Mouse (Mus musculus) urinary bladder, postnatal 14 days (tissue): ENCODE results near the gene Phactr1.

Experiments used
- DNase-seq: peaks from one replicate; pipeline ENCODE4 v3.0.0; 2021; ENCODE audit warnings: low spot score

The Phactr1 gene

DNA sequence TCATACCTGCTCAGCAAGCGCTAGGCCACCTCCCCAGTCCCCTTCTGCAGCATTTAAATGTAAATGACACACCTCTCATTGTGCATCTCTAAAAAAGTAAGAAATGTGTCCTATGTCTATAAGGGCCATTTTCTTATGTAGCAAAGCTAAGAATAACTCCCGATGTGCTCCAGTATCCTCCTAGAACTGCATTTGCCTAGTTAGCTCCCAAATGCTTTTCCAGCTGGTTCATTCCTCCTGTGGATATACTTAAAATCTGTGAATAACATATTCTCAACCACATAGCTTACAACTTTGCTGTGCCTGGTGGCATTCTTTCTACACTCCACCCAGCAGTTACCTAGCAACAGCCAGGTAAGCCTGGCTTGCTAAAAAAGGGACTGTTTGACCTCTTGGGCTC is 349.8 kb downstream of the Phactr1 start:
- no peak for DNase-seq

DNA sequence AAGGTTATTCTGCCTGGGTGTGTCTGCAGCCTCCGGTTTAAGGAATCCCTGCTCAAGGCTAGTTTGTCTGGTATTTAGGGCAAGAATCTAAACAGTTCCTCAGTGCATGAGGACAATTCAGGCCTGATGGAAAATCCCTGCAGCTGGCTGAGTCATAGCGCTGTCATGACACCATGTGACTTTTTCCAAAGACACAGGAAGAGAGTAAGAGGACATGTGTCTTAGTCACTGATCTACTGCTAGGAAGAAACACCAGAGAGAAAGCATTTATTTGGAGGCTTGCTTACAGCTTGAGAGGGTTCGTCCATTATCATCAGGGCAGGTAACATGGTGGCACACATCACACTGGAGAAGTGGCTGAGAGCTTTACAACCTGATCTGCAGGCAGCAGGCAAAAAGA is 352.0 kb downstream of the Phactr1 start:
- no peak for DNase-seq

DNA sequence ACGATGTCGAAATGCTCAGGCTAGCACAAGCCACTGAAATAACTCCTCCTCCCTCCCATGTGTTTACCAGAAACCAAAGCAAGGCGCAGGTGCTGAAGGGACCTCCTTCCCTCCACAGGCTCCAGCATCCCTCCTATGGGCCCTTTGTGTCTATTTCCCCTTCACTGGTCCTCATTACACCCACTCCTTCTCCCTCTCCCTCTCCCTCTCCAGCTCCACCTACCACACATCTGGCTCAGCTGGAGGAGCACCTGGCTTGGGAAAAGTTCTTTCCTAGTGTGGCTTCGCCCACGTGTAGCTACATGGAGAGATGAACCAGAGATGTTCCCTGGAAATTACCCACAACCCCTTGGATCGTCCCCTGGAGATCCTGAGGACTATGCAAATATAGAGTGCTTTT is 356.1 kb downstream of the Phactr1 start:
- no peak for DNase-seq

DNA sequence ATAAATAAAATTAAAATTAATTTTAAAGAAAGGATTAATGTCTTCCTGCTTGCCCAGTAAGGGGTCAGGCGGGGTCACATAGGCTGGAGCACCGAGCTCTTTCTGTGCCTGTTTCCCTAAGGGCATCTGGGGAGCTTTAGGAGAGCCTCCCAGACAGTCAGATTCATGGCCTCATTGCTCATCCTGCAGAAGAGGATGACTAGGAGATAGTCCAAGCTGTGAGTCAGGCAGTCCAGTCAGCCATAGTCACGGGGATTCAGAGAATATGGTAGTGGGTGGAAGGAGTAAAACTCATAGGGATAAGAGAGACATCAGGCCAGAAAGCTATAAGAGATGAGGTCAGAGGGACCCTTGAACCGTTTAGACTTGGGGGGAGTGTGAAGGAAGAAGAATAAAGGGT is 362.3 kb downstream of the Phactr1 start:
- DNase-seq, result no peak

DNA sequence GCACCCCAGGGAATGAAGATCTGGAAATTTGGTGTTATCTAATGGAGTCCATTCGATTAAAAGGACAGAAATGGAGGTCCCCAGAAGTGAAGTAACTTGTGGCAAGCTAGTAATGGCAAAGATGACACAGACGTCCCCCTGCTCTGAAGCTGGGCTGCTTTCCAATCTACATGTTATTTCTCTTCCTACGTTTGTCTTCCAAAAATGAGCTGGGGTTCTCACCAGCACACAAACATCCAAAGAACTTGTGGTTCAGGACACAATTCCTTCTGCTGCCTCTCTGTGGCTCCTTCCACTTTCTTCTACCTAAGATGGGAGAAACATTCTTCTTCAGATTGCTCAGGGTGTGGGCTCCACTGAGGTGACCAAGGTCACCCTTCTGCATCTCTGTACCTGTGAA is 368.1 kb downstream of the Phactr1 start:
- no peak for DNase-seq

DNA sequence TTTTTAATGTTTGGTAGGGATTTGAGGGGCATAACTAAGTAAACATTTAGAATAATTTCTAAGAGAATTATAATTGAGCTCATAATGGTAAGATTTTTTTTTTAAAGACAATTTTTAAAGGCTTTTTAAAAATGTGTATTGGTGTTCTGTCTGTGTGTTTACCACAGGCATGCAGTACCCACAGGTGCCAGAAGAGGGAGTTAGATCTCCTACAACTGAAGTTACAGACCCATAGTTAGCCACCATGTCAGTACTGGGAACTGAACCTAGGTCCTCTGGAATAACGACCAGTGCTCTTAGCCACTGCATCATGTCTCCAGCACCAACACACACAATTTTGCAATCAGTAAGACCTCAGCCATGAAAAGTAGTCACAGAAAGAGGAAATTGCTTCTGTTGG is 372.8 kb downstream of the Phactr1 start:
- no peak for DNase-seq

DNA sequence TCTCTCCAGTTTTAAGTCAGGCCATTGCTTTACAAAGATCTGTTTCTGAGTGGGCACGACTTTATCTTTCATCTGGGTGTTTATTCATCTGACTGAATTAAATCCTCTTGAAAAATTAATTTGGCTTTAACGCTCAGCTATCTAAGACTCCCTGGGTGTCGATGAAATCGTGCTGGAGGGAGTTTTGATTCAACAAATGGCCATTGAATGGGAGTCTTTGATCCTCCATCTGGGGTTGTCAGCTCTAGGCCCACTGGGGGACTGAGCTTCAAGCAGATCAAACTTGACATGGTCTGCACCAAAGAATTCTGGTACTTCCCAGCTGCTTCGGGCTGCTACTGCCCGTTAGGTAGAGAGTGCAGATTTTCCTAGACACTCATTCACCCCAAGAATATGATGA is 374.7 kb downstream of the Phactr1 start:
- no peak for DNase-seq

DNA sequence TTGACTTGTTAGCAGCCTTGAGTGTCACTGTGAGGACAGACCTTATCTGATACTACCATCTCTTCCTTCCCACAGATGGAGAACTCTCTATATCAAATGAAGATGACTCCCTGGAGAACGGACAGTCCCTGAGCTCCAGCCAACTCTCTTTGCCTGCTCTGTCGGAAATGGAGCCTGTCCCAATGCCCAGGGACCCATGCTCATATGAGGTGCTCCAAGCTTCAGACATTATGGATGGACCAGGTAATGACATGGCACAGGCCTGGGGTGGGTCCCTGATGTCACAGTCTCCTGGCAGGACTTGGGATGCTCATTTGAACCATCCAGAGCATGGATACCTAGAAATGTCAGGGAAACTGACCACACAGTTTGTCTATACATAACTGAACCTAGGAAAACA is 376.7 kb downstream of the Phactr1 start:
- no peak for DNase-seq

DNA sequence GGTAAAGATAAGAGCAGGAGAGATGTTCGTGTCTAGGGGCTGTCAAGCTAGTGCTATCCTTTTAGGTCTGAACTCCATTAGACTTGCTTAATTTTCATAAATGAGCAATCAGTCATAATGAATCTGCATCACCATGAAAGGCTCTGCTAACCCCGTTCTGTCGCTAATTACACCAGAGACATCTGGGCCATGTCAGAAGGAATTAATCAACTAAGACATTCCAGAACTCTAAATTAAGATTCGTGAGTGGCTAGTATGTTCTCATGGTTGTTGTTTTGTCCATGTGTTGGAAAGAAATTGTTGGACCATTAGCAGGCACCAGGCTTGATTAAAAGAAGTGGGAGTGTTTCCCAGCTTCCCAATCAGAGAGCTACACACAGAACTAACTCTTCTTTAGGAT is 382.9 kb downstream of the Phactr1 start:
- no peak for DNase-seq

DNA sequence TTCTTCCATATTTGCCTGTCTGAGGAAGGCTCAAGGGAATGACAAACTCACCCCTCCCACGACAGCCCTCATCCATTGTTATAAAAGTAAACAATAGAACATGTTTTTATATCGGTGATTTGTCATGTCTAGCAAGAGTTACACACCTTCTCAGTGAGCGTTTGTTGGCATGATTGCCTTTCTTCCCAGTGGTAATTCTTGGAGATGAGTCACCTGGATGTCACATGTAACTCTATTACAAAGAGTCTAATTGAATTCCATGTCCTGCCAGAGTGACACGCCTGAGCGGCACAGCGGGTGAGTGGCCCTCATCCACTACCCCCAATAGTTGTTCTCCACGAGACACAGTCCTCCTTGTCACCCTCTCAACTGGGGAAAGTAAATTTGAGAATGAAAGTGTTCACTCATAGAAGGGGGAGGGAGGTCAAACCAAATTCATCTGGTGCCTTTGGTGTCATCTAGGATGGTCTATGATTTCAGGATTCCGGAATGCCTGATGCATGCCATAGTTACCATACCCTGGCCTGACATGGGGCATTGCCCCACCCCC is 388.4 kb downstream of the Phactr1 start:
- no peak for DNase-seq

DNA sequence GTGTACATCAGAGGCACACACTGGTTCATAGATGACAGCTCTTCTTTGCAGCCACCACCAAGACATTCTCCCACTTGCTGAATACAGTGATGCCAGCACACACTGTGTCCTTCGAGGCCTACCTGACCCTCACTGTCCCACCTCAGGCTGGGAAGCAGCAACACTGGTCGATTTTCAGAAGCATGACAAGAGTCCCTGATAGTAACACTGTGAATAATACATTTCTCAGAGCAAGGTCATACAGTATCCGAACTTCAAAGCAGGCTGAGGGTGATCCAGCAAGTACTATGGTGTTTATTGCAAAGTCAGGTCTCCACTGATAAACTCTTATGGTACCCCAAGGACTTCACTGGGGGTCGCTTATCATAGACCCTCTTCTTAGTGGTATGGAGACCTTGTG is 390.1 kb downstream of the Phactr1 start:
- no peak for DNase-seq

DNA sequence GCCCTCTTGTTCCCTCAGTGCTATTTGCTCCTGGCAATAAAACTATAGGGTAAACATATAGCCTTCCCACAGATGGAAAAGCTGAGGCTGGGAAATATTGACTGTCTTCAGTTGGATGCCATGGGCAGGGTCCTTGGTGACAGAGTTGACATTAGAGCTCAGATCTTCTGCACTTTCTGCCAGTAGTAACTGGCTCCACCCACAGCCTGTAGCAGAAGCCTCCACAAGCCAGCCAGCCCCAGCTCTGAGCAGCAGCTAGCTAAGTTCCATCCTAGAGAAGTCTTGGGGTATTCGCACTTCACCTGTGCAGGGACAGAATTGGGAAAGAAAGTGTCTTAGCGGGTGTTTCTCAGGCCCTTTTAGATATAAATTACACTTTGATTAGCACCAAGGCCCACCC is 390.5 kb downstream of the Phactr1 start:
- DNase-seq, result no peak

DNA sequence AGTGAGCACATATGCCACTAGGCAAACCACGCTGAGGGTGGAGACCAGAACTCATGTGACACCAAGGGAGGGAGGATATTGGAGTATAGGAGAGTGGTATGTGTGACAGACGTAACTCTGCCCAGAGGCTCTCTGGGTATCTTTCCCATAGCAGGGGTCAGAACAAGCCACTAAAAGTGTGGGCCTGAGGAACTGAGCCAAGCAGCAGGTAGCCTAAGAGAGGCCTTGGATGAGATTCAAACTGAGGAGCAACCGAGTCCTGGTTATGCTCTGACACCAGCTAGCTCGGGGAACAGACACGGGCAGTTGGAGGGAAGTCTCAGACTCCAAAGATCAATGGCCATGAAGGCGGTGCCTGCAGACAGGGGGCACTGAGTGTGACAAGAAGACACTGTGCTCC is 395.0 kb downstream of the Phactr1 start:
- DNase-seq, result no peak

DNA sequence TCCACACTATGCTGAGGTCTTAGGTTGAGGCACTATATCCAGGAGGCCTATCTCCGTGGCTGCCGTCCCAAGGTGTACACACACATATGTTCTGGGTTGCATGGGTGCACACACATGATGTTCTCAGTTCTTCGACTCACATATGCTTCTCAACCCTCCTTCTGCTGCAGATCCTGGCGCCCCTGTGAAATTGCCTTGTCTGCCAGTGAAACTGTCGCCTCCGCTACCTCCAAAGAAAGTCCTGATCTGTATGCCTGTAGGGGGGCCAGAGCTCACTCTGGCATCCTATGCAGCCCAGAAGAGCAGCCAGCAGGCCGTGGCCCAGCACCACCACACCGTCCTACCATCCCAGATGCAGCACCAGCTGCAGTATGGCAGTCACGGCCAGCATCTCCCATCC is 397.1 kb downstream of the Phactr1 start:
- no peak for DNase-seq

DNA sequence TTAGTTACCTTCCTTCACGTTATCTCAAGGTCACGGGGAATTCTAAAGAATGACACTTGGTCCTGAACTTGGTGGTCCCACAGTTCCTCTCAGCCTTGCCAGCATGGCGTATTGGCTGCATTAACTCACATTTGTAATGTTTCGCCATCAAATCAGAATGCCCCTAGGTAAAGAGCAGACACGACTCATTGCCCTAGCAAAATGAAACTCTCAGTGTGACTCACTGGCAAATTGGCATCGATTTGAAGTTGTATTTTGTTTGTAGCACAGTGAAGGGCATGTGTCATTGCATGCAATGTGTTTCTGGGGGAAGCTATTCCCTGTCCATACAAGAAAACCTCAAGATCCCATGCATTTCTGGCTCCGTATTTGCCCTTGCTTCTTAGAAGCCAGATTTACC is 404.8 kb downstream of the Phactr1 start:
- no peak for DNase-seq

DNA sequence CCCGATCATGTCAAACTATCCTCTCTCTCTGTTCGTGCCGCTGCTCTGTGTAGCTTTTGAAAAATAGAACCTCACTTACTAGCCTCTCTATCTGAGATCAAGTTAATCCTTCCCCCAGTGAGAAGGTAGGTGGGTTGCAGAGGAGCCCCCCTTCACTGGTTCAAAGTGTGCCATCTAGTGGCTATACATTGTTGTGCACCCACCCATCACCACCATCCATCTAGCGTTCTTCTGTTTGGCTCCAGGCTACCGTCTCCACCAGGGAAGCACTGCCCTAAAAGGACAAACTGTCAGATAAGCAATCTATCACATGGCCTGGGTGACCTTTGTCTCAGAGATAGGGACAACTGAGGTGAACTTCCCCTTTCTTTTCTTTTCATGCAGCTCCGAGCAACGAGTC is 413.9 kb downstream of the Phactr1 start:
- DNase-seq, result peak; percentile 24

DNA sequence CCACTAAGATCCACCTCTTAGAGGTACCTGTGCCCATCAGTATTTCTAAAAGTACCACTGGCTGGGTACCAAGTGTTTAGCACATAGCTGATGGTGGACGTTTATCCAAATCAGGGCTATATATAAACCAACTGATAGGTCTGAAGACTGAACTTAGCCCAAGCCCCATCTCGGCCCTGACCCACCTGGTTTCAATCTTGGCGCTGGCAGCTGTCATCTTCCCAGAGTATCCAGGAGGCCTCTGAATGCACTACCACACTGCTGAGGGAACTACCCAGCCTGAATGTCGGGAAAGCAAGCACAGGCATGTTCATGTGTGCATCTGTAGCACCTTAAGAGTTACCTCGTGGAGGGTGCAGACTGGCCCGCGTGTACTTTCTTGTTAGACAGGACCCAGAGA is 422.5 kb downstream of the Phactr1 start:
- no peak for DNase-seq

DNA sequence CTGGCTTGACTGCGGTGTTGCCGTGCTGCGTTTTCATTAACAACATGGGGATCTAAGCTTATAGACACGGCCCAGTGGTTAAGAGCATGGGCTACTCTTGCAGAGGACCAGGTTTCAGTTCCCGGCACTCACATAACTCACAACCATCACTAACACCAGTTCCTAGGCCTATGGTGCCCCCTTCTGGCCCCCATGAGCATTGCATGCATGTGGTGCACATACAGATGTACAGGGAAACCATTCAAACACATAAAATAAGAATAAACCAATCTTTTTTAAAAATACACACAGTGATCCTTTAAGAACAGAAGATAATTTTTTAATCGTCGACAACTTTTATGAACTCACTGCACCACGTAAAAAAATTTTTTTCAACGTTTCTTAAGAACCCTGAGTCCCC is 424.1 kb downstream of the Phactr1 start:
- no peak for DNase-seq

DNA sequence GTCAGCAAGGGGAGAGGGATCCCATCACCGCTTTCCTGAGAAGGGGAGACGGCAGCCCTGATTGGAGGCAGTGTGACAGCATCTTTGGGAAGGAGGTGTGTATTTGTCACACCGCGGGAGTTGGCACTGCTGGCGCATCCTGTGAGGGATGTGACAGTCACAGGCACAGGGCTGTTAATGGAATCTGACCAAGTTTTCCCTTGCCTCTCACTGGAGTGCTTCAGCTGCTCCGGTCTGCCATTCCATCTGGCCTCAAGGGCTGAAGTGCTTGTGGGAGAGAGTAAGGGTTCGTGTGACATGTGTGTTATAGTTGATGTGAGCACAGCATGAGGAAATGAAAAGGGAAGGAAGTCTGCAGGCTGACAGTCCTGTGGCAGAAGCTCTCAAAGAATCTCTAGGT is 431.9 kb downstream of the Phactr1 start:
- no peak for DNase-seq

DNA sequence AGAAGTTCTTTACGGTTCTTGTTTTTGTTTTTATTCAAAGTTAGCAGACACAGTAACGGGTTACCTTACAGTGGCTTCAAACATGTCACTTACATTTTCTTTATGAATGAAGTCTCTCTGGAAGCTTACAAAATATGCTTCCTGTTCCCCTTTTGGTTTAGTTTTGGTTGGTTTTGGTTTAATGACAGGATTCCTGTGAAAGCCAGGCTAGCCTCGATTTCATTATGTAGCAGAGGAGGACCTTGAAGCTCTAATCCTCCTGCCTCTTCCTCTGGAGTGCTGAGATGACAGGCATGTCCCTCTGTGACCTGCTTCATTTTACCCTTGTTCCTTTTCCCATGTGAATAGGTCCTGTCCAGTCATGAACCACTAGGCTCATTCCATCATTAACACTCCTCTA is 432.3 kb downstream of the Phactr1 start:
- no peak for DNase-seq

DNA sequence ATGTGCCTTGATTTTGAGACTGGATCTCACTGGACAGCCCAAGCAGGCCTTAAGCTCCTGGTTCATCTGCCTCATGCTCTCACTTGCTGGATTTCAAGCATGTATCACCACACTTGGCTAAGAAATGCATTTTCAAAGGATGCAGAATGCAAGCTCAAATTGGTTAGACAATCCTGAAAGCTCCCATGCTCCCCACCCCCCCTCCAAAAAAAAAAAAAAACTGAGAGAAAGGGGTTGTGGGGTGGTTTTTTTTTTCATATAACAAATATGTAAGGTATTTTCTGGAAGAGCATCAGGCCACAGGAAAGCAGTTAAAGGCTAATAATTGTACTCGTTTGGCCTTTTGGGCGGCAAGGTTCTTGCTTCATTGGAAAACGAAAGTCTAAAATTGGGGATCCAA is 432.7 kb downstream of the Phactr1 start:
- no peak for DNase-seq

DNA sequence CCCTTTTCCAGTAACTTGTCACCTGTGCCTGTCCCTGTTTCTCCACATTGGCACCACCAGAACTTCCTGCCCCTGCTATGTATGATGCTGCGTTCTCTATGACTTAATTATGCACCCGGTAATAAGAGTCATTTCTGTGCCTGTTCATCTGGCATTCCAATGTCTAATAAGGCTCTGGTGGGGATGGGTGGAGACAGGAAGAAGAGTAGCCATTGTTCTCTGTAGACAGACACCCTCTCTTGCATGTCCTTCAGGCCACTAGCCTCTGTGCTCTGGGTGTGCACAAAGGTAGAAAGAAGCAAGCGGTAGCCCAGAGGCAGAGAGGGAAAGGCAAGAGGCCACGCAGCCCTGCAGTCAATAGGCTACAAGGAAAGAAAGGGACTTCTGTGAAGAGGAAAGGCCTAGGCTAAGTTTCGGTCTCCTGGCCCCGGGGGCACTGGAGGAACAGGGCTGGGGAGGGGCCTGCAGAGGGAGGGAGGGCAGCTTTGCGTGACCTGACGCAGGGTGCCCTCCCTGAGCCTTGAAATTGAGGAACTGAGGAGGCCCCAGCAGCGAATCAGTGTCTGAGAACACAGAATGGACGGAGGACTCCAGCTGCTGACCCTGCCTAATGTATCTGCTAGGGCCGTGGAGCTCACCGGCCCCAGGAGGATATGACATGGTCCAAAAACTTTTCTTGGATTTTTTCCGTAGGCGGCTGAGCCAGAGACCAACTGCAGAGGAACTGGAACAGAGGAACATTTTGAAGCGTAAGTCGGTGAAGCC is 442.1 kb downstream of the Phactr1 start:
- no peak for DNase-seq

DNA sequence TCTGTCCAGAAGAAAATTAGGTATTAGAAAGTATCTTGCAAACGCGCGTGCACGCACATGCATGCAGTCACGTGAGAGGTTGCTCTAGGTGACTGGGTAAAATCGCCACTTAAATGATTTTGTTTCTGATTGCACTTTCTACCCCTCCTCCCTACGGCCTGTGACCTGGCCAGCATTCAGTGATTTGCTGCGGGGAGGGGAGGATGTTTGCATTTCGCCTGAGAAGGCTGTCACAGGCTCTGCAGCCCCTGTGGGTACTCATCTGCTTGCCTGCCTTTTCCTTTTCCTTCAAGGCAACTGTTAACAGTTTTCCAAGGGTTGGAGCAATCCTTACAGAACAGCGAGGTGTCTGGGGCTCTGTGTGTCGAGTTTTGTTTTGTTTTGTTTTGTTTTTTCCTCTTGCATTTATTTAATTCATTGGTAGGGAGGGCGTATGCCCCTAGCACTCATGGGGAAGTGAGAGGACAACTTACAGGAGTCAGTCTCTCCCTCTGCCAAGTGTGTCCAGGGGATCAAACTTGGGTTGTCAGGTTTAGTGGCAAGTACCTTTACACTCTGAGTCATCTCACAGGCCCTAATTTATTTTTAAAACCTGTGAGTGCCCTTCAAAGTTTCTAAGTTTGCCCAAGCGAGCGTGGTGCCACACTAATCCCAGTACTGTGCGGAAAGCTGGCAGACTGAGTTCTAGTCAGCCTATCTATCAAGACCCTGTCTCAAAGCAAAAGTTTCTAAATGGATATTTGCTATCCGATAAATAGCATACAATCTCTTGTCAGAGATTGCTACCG is 443.7 kb downstream of the Phactr1 start:
- DNase-seq, result no peak

DNA sequence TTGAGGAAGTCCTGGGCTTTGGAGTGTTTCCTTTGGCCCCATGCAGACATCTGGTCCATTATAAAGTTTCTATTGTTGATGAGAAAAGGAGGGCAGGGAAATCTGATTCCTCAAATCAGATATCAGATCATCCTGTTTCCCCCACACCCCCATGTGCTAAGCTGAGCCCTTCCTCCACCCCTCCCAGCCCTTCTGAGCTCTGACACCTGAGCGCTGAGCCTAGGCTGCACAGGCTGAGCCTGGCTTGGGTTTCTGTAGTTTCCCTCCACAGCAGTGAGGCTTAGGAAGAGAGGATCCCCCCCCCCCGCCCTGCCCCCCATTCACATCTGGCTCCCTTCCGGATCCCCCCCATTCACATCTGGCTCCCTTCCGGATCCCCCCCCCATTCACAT is 444.3 kb downstream of the Phactr1 start:
- no peak for DNase-seq
